In the genomic region with DNA sequence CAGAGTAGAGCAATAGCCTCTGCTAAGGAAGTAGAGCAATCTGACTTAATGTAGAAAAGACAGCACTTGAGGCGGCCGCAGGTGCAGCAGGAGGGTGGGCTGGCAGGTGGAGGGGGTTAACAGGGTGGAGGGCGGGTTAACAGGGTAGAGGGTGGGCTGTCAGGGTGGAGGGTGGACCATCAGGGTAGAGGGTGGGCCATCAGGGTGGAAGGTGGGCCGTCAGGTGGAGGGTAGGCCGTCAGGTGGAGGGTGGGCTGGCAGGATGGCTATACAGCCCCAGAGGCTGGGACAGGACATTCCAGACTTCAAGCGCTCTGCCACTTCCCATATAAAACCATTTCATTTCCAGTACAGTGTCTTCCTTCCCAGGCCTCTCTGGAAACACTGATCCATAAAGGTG, we compare ENCODE assay signal across 15 mouse cellular contexts. TPM values are rescaled to one million over a fixed set of nuclear protein-coding genes. Genes with fewer than 3 reads are reported as not detected.
DNase-seq lines count a peak whose midpoint lies in the region; ATAC-seq and TF ChIP-seq lines count a peak whose summit lies in the region.
"Had no signal": no experiment of that assay in that cellular context is flagged by ENCODE, and none has a peak within 500 bp of the region (broad histone marks: within the 10 kb centered on the region; RNA-seq: fewer than 3 reads in every experiment).

No protein-coding gene starts in this region.

- H3K36me3 ChIP-seq in forebrain, embryonic 13.5 days (ENCODE audit: poor library complexity, severe bottlenecking): no peaks in the 10 kb centered on the region
- no peaks in the 10 kb centered on the region for H3K36me3 ChIP-seq in forebrain, embryonic 14.5 days (ENCODE audit: control insufficient read depth, insufficient read depth, low read length)
- peaks cover 7% of the 10 kb centered on the region; the same call in 1 of the 2 replicates for H3K36me3 ChIP-seq in hindbrain, embryonic 14.5 days (replicated peaks; ENCODE audit: control insufficient read depth, insufficient read depth)
- H3K36me3 ChIP-seq in midbrain, embryonic 16.5 days (ENCODE audit: control insufficient read depth, insufficient read depth, low read length): no peaks in the 10 kb centered on the region
- H3K36me3 ChIP-seq: heart, embryonic 13.5 days had no signal

- WGBS in forebrain, embryonic 13.5 days: 75% methylated on average over 6 of the region's 6 CpGs
- 73% methylated on average over 6 of the region's 6 CpGs for WGBS in forebrain, embryonic 14.5 days
- WGBS in hindbrain, embryonic 14.5 days: 69% methylated on average over 6 of the region's 6 CpGs
- 82% methylated on average over 6 of the region's 6 CpGs for WGBS in midbrain, embryonic 16.5 days

- ATAC-seq in forebrain, embryonic 13.5 days: no peak
- no peak for ATAC-seq in forebrain, embryonic 14.5 days
- no peak for ATAC-seq in hindbrain, embryonic 14.5 days (ENCODE audit: low FRiP score)
- ATAC-seq in midbrain, embryonic 16.5 days: no peak
- ATAC-seq: inflammation-experienced regulatory T-cells, adult 6 months; lung, postnatal 0 days had no signal

- DNase-seq in forebrain, embryonic 14.5 days (ENCODE audit: low spot score): no peak
- no peak for DNase-seq in layer of hippocampus, adult 2 months (ENCODE audit: low spot score in 2 of 2)
- no peak for DNase-seq in layer of hippocampus, adult 9-11 months
- no peak for DNase-seq in hindbrain, embryonic 14.5 days (ENCODE audit: low spot score)
- no peak for DNase-seq in frontal cortex, postnatal 36 days (ENCODE audit: low spot score in 2 of 2)
- no peak for DNase-seq in right cerebral cortex, postnatal 36 days (ENCODE audit: low spot score in 2 of 2)
- DNase-seq: gastrocnemius, postnatal 25 days; thymus, adult 18-20 months; thymus, postnatal 4 days had no signal

- no peak overlapping the region for H3K4me3 ChIP-seq in forebrain, embryonic 13.5 days
- H3K4me3 ChIP-seq in forebrain, embryonic 14.5 days (ENCODE audit: low read depth, low read length): no peak overlapping the region
- no peak overlapping the region for H3K4me3 ChIP-seq in layer of hippocampus, adult 2 months
- no peak overlapping the region for H3K4me3 ChIP-seq in hindbrain, embryonic 14.5 days (replicated peaks; ENCODE audit: low read length)
- H3K4me3 ChIP-seq in midbrain, embryonic 16.5 days (ENCODE audit: low read depth, low read length): no peak overlapping the region
- H3K4me3 ChIP-seq: heart, adult 2 months; heart, embryonic 13.5 days had no signal

- no peak overlapping the region for H3K9ac ChIP-seq in forebrain, embryonic 13.5 days
- no peak overlapping the region for H3K9ac ChIP-seq in forebrain, embryonic 14.5 days (ENCODE audit: low read length)
- 0 out of 2 replicates have a peak overlapping the region, but pooled peaks have one; percentile 16 for H3K9ac ChIP-seq in hindbrain, embryonic 14.5 days
- H3K9ac ChIP-seq in midbrain, embryonic 16.5 days (ENCODE audit: low read depth, low read length): no peak overlapping the region
- H3K9ac ChIP-seq: heart, embryonic 13.5 days had no signal

- no peaks in the 10 kb centered on the region for H3K9me3 ChIP-seq in forebrain, embryonic 13.5 days (replicated peaks)
- no peaks in the 10 kb centered on the region for H3K9me3 ChIP-seq in forebrain, embryonic 14.5 days (replicated peaks; ENCODE audit: control insufficient read depth, low read length)
- H3K9me3 ChIP-seq in hindbrain, embryonic 14.5 days (ENCODE audit: control insufficient read depth, low read length): no peaks in the 10 kb centered on the region
- no peaks in the 10 kb centered on the region for H3K9me3 ChIP-seq in midbrain, embryonic 16.5 days (replicated peaks; ENCODE audit: control insufficient read depth, low read length, poor library complexity, severe bottlenecking)
- H3K9me3 ChIP-seq: heart, embryonic 13.5 days had no signal

- no peak for TF ChIP-seq CTCF in layer of hippocampus, adult 2 months (conservative IDR thresholded peaks at IDR 0.05)

- H3K4me1 ChIP-seq in forebrain, embryonic 13.5 days: peaks cover 29% of the 10 kb centered on the region
- peaks cover 15% of the 10 kb centered on the region for H3K4me1 ChIP-seq in forebrain, embryonic 14.5 days (ENCODE audit: control insufficient read depth, insufficient read depth, low read length)
- peaks cover 10% of the 10 kb centered on the region; the same call in 1 of the 2 replicates for H3K4me1 ChIP-seq in hindbrain, embryonic 14.5 days (replicated peaks; ENCODE audit: control insufficient read depth, insufficient read depth, low read length)
- H3K4me1 ChIP-seq in midbrain, embryonic 16.5 days (ENCODE audit: control insufficient read depth, insufficient read depth, low read length): peaks cover 28% of the 10 kb centered on the region

- 0 out of 2 replicates have a peak overlapping the region, but pooled peaks have one; percentile 42 for H3K27ac ChIP-seq in forebrain, embryonic 13.5 days
- H3K27ac ChIP-seq in forebrain, embryonic 14.5 days (ENCODE audit: low read depth, low read length): no peak overlapping the region
- peak overlapping the region; percentile 86; the same call in 1 of the 2 replicates for H3K27ac ChIP-seq in layer of hippocampus, adult 2 months
- peak overlapping the region; percentile 76; the same call in 1 of the 2 replicates for H3K27ac ChIP-seq in hindbrain, embryonic 14.5 days
- H3K27ac ChIP-seq in midbrain, embryonic 16.5 days (ENCODE audit: low read length): peak overlapping the region; percentile 42; the same call in 1 of the 2 replicates
- H3K27ac ChIP-seq: heart, adult 2 months; heart, embryonic 13.5 days had no signal

- no peak overlapping the region for H3K4me2 ChIP-seq in forebrain, embryonic 13.5 days
- no peak overlapping the region for H3K4me2 ChIP-seq in forebrain, embryonic 14.5 days (ENCODE audit: low read length)
- no peak overlapping the region for H3K4me2 ChIP-seq in hindbrain, embryonic 14.5 days (replicated peaks)
- no peak overlapping the region for H3K4me2 ChIP-seq in midbrain, embryonic 16.5 days (ENCODE audit: low read length)
- H3K4me2 ChIP-seq: heart, embryonic 13.5 days had no signal

- no peaks in the 10 kb centered on the region for H3K27me3 ChIP-seq in forebrain, embryonic 13.5 days
- H3K27me3 ChIP-seq in forebrain, embryonic 14.5 days (replicated peaks; ENCODE audit: control insufficient read depth, insufficient read depth, low read length): no peaks in the 10 kb centered on the region
- no peaks in the 10 kb centered on the region for H3K27me3 ChIP-seq in hindbrain, embryonic 14.5 days (ENCODE audit: control insufficient read depth, insufficient read depth, low read length)
- no peaks in the 10 kb centered on the region for H3K27me3 ChIP-seq in midbrain, embryonic 16.5 days (ENCODE audit: control insufficient read depth, insufficient read depth, low read depth, low read length)
- H3K27me3 ChIP-seq: heart, embryonic 13.5 days had no signal

RNA-seq across cellular contexts. Expression of gene Lrrc49, which starts 37.7 kb away (rescaled TPM):
- 62.1 and 64.2 TPM in 2 replicates for polyA plus RNA-seq in forebrain, embryonic 13.5 days (2015; fragmentation: Nextera tagmentation; extraction: Ambion mirVana)
- polyA plus RNA-seq in forebrain, embryonic 14.5 days (2014; fragmentation: Nextera tagmentation; extraction: Ambion mirVana): 72.3 and 78.7 TPM in 2 replicates
- 10 to 100 TPM; 54.7 to 59.3 TPM for total RNA-seq in layer of hippocampus, adult 2 months (2021)
- polyA plus RNA-seq in hindbrain, embryonic 14.5 days (2014; fragmentation: Nextera tagmentation; extraction: Ambion mirVana): 79.3 and 88.9 TPM in 2 replicates
- polyA plus RNA-seq in midbrain, embryonic 16.5 days (2015; fragmentation: Nextera tagmentation; extraction: Ambion mirVana): 83.5 and 88.4 TPM in 2 replicates
